Mouse (Mus musculus): Measurements from ENCODE around the gene Msx2. TPM values are rescaled to one million over a fixed set of nuclear protein-coding genes. Genes with fewer than 3 reads are reported as not detected.

Gene Msx2
- total and polyA plus RNA-seq, 2 experiments from 2014 or later = 0.71 TPM

GRCm38 (mm10) chr13:53458766-53459165 lies 14.1 kb downstream of the Msx2 start:
- Histone ChIP-seq H3K9me3 (ENCODE audit: low read length) (no peaks in the 10 kb centered on the region), H3K4me2 (ENCODE audit: low read depth) (no peak overlapping the region), H3K4me3 (ENCODE audit: low read depth, low read length) (no peak overlapping the region), H3K4me1 (ENCODE audit: insufficient read depth) (no peaks in the 10 kb centered on the region; the same call in 1 of the 2 replicates), H3K27me3 (ENCODE audit: insufficient read depth, low read length) (peaks cover 45% of the 10 kb centered on the region), H3K9ac (no peak overlapping the region), H3K36me3 (ENCODE audit: insufficient read depth) (no peaks in the 10 kb centered on the region), H3K27ac (ENCODE audit: low read depth, low read length) (no peak overlapping the region)
- no peak for DNase-seq
- ATAC-seq = no peak
- 59% methylated on average over 4 of the region's 4 CpGs for WGBS
- no peak for TF ChIP-seq CTCF (IDR thresholded peaks at IDR 0.05; ENCODE audit: low read depth)

GRCm38 (mm10) chr13:53454794-53455672 lies 17.8 kb downstream of the Msx2 start:
- no peaks in the 10 kb centered on the region for H3K9me3 ChIP-seq (ENCODE audit: low read length)
- TF ChIP-seq CTCF (IDR thresholded peaks at IDR 0.05; ENCODE audit: low read depth) = no peak
- H3K4me1 ChIP-seq (ENCODE audit: insufficient read depth) = no peaks in the 10 kb centered on the region; the same call in 1 of the 2 replicates
- peak; percentile 84 for ATAC-seq
- no peak overlapping the region; the same call in 1 of the 2 replicates for H3K27ac ChIP-seq (ENCODE audit: low read depth, low read length)
- H3K4me3 ChIP-seq (ENCODE audit: low read depth, low read length) = peak overlapping the region; percentile 30
- H3K36me3 ChIP-seq (ENCODE audit: insufficient read depth) = no peaks in the 10 kb centered on the region
- peaks cover 22% of the 10 kb centered on the region for H3K27me3 ChIP-seq (ENCODE audit: insufficient read depth, low read length)
- H3K9ac ChIP-seq = peak overlapping the region; percentile 48
- DNase-seq = peak; percentile 54
- H3K4me2 ChIP-seq (ENCODE audit: low read depth) = peak overlapping the region; percentile 51
- 4% methylated on average over 21 of the region's 21 CpGs for WGBS

- H3K27ac ChIP-seq (ENCODE audit: low read depth, low read length) = no peak overlapping the region
- H3K27me3 ChIP-seq (ENCODE audit: insufficient read depth, low read length) = peaks cover 22% of the 10 kb centered on the region
- 74% methylated on average over 3 of the region's 3 CpGs for WGBS
- no peak for ATAC-seq
- no peak overlapping the region for H3K4me3 ChIP-seq (ENCODE audit: low read depth, low read length)
- TF ChIP-seq CTCF (IDR thresholded peaks at IDR 0.05; ENCODE audit: low read depth) = no peak
- no peaks in the 10 kb centered on the region for H3K9me3 ChIP-seq (ENCODE audit: low read length)
- no peak overlapping the region for H3K9ac ChIP-seq
- H3K36me3 ChIP-seq (ENCODE audit: insufficient read depth) = no peaks in the 10 kb centered on the region
- DNase-seq = no peak
- H3K4me2 ChIP-seq (ENCODE audit: low read depth) = no peak overlapping the region
- H3K4me1 ChIP-seq (ENCODE audit: insufficient read depth) = no peaks in the 10 kb centered on the region; the same call in 1 of the 2 replicates
Observed at GRCm38 (mm10) chr13:53453927-53454326, 18.9 kb downstream of the Msx2 start.

- no peaks in the 10 kb centered on the region for H3K4me1 ChIP-seq (ENCODE audit: insufficient read depth)
- WGBS = 27% methylated on average over 6 of the region's 6 CpGs
- TF ChIP-seq CTCF (IDR thresholded peaks at IDR 0.05; ENCODE audit: low read depth) = peak; percentile 30
Observed at GRCm38 (mm10) chr13:53447609-53448008, 25.3 kb downstream of the Msx2 start.

GRCm38 (mm10) chr13:53443602-53444001 lies 29.3 kb downstream of the Msx2 start:
- Histone ChIP-seq H3K4me3 (ENCODE audit: low read depth, low read length) (no peak overlapping the region), H3K4me1 (ENCODE audit: insufficient read depth) (no peaks in the 10 kb centered on the region), H3K36me3 (ENCODE audit: insufficient read depth) (no peaks in the 10 kb centered on the region), H3K27ac (ENCODE audit: low read depth, low read length) (no peak overlapping the region), H3K9ac (no peak overlapping the region), H3K27me3 (ENCODE audit: insufficient read depth, low read length) (no peaks in the 10 kb centered on the region), H3K9me3 (ENCODE audit: low read length) (no peaks in the 10 kb centered on the region), H3K4me2 (ENCODE audit: low read depth) (no peak overlapping the region)
- DNase-seq = peak; percentile 74
- 16% methylated on average over 3 of the region's 3 CpGs for WGBS
- peak; percentile 72 for TF ChIP-seq CTCF (IDR thresholded peaks at IDR 0.05; ENCODE audit: low read depth)
- peak; percentile 81 for ATAC-seq

More at GRCm38 (mm10) chr13:53447609-53448008, 25.3 kb downstream of the Msx2 start:
- no peak overlapping the region for H3K4me2 ChIP-seq (ENCODE audit: low read depth)
- ATAC-seq = no peak
- no peak overlapping the region for H3K4me3 ChIP-seq (ENCODE audit: low read depth, low read length)
- H3K9me3 ChIP-seq (ENCODE audit: low read length) = no peaks in the 10 kb centered on the region
- H3K36me3 ChIP-seq (ENCODE audit: insufficient read depth) = no peaks in the 10 kb centered on the region
- H3K27me3 ChIP-seq (ENCODE audit: insufficient read depth, low read length) = 0 out of 2 replicates have a peak, but pooled peaks cover 3% of the 10 kb centered on the region
- DNase-seq = no peak
- H3K27ac ChIP-seq (ENCODE audit: low read depth, low read length) = no peak overlapping the region
- no peak overlapping the region for H3K9ac ChIP-seq

- H3K27ac ChIP-seq (ENCODE audit: low read depth, low read length) = no peak overlapping the region
- ATAC-seq = peak; percentile 79
- H3K36me3 ChIP-seq (ENCODE audit: insufficient read depth) = no peaks in the 10 kb centered on the region
- WGBS = 29% methylated on average over 25 of the region's 25 CpGs
- TF ChIP-seq CTCF (IDR thresholded peaks at IDR 0.05; ENCODE audit: low read depth) = peak; percentile 79
- no peaks in the 10 kb centered on the region for H3K9me3 ChIP-seq (ENCODE audit: low read length)
- H3K27me3 ChIP-seq (ENCODE audit: insufficient read depth, low read length) = no peaks in the 10 kb centered on the region
- no peaks in the 10 kb centered on the region for H3K4me1 ChIP-seq (ENCODE audit: insufficient read depth)
- H3K4me3 ChIP-seq (ENCODE audit: low read depth, low read length) = no peak overlapping the region
- no peak overlapping the region for H3K9ac ChIP-seq
- H3K4me2 ChIP-seq (ENCODE audit: low read depth) = peak overlapping the region; percentile 38
- DNase-seq = peak; percentile 77
Observed at GRCm38 (mm10) chr13:53442168-53442980, 30.5 kb downstream of the Msx2 start.

Data from forebrain, postnatal 0 days (tissue).